Mouse (Mus musculus) G1E (cell line): Measurements from ENCODE around the gene Samhd1.

Source experiments
- CTCF ChIP-seq: IDR thresholded peaks from 2 replicates; pipeline ENCODE4 v1.5.1; 2012; ENCODE audit warnings: low read depth, low read length, inconsistent platforms, mixed read lengths
- GATA1 ChIP-seq: IDR thresholded peaks from 2 replicates; pipeline ENCODE4 v1.6.1; 2012; ENCODE audit warnings: borderline replicate concordance, low read length, inconsistent platforms, mixed read lengths
- TAL1 ChIP-seq: conservative IDR thresholded peaks from 2 replicates; pipeline ENCODE4 v1.6.1; 2012; ENCODE audit warnings: low read depth, low read length, inconsistent platforms, mixed read lengths

- TF ChIP-seq CTCF (no peak), TAL1 (no peak), GATA1 (no peak)
Observed at GRCm38 (mm10) chr2:157075685-157076084, 59.4 kb downstream of the Samhd1 start.
